Mouse (Mus musculus) bone marrow, adult 2 months (tissue): ENCODE data around the gene Egln2. TPM values are rescaled to one million over a fixed set of nuclear protein-coding genes. Genes with fewer than 3 reads are reported as not detected.

Experiments used
- H3K27ac ChIP-seq: fragments of 200-500 bp; 2 replicates; pipeline ENCODE4 v1.5.1; 2012; ENCODE audit warnings: low read depth, mild to moderate bottlenecking, control low read depth, inconsistent platforms, low read length; ENCODE audit not compliant: control insufficient read depth, poor library complexity, insufficient read depth
- H3K4me1 ChIP-seq: fragments of 200-500 bp; 2 replicates; pipeline ENCODE4 v1.6.1; 2011; ENCODE audit warnings: low read length; ENCODE audit not compliant: control insufficient read depth, insufficient read depth
- H3K4me3 ChIP-seq: fragments of 200-500 bp; replicated peaks from 2 replicates; pipeline ENCODE3; 2011; ENCODE audit warnings: mild to moderate bottlenecking, low read depth, low read length, control low read depth; ENCODE audit not compliant: control insufficient read depth
- CTCF ChIP-seq: fragments of 200-500 bp; IDR thresholded peaks from 2 replicates; pipeline ENCODE4 v1.5.1; 2011; ENCODE audit warnings: low read length, control low read depth; ENCODE audit not compliant: control insufficient read depth, insufficient read depth
- POLR2A ChIP-seq: fragments of 200-500 bp; IDR thresholded peaks from 2 replicates; pipeline ENCODE4 v1.6.1; 2011; ENCODE audit warnings: low read depth, mild to moderate bottlenecking, control low read depth, low read length, borderline replicate concordance; ENCODE audit not compliant: control insufficient read depth
- WGBS: fragments of 180-500 bp; shearing (Covaris S2); methylation state at CpG from one replicate; pipeline ENCODE4 v1.1.7; 2018; 5-methylcytosine and 5-hydroxymethylcytosine counted together
- polyA plus RNA-seq: library from polyadenylated mRNA; stranded (reverse); fragments of >200 nt; gene quantifications from 2 replicates; pipeline ENCODE4 v1.2.4, GENCODE M21; 2011; ENCODE audit warnings: low replicate concordance; ENCODE audit not compliant: missing spikeins, insufficient read depth, insufficient read length

The Egln2 gene
- polyA plus RNA-seq, 1 experiment, result 92.5 TPM

DNA sequence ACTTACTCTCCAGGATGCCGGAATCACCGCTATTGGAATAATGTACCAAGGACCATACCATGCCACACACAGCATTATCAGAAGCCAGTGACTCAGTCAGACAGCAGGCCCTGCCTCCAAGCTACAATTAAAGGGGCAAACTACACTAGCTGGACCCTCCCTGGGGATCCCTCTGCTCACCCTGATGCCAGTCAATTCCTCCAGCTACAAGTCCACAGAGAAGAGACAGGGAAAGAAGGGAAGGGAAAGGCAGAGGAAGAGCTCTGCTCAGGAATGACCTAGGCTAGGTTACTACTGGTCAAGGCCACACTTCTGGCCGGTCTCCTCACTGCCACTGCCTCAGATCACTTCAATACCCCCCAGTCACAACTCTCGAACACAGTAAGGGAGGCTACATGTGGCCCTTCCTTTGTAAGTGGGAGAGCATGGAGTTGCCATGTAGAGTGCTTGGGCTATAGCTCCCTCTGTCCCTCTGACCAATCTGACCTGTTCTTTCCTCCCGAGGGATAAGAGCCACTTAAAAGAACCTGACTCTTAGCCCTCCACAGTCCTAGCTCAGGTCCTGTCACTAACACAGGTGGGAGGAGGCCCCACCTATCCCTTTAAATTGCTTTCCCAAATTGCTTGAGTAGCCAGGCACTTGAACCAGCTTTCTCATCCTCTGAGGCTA is 3.7 kb downstream of the Egln2 start:
- H3K4me3 ChIP-seq, result no peak overlapping the region
- no peak for TF ChIP-seq CTCF
- TF ChIP-seq POLR2A, result no peak
- 79% methylated on average over 5 of the region's 5 CpGs for WGBS
- no peak overlapping the region for H3K27ac ChIP-seq
- peaks cover 4% of the 10 kb centered on the region for H3K4me1 ChIP-seq

DNA sequence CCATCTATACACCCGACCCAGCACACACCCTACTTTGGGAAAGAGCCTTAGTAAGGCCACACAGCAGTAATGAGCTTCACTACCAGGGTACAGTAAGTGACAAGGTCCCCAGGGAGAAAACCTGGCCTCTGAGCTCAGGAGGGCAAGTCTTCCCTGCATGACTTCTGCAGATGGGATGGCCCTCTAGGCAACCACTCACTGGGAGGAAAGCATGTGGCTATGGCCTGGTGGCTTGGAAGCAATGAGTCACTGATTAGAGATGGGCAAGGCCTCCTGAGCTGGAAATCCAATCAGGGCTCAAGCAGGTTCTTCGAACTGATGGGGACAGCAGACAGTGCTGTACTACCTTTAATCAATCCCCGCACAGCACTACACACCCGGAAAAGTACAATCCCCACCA is 4.9 kb downstream of the Egln2 start:
- Histone ChIP-seq H3K4me3 (no peak overlapping the region), H3K4me1 (no peaks in the 10 kb centered on the region; the same call in 1 of the 2 replicates), H3K27ac (no peak overlapping the region)
- TF ChIP-seq POLR2A (no peak), CTCF (no peak)
- WGBS, result 76% methylated on average over 4 of the region's 4 CpGs

DNA sequence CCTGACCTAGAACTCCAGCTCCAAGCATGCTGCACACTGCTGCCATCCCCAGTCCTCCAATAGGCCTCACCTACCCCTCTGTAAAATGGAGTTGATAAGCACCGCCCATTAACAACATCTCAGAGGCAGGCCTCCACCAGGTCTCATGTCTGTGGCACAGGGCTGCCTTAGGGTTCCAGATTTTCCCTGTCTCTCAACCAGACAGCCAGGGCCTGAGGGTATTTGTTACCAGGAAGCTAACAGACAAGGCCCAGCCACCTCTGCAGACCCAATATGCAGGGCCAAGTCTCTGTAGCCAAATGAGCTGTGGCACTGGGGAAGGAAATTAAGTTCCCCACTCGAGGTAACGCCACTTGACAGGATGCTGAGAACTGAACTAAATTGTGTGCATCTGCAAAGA is 5.7 kb downstream of the Egln2 start:
- H3K27ac ChIP-seq, result no peak overlapping the region
- TF ChIP-seq POLR2A, result no peak
- no peak for TF ChIP-seq CTCF
- H3K4me3 ChIP-seq, result no peak overlapping the region
- 52% methylated on average over 3 of the region's 3 CpGs for WGBS
- H3K4me1 ChIP-seq, result no peaks in the 10 kb centered on the region; the same call in 1 of the 2 replicates

DNA sequence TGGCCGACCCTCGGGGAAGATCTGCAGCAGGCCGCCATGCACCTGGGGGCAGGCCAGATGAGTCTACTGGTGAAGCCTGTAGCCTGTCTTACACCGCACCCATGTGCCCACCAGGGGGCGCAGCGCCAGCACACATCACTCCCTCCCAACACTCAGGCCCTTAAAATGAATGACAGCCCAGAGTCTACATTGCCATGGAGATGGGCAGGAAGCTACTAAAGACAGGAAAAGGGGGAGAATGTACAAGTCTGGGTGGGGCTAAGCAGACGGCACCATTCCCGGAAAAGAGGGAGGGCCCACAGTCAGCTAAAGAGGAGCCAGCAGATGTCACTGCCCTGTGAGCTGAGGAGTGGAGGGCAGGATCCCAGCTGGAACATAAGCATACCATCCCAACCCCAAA is 6.7 kb downstream of the Egln2 start:
- no peak overlapping the region for H3K4me3 ChIP-seq
- H3K4me1 ChIP-seq, result no peaks in the 10 kb centered on the region; the same call in 1 of the 2 replicates
- TF ChIP-seq POLR2A, result peak; percentile 45; the same call in 1 of the 2 replicates
- peak; percentile 96 for TF ChIP-seq CTCF
- no peak overlapping the region for H3K27ac ChIP-seq
- WGBS, result 5% methylated on average over 8 of the region's 8 CpGs

DNA sequence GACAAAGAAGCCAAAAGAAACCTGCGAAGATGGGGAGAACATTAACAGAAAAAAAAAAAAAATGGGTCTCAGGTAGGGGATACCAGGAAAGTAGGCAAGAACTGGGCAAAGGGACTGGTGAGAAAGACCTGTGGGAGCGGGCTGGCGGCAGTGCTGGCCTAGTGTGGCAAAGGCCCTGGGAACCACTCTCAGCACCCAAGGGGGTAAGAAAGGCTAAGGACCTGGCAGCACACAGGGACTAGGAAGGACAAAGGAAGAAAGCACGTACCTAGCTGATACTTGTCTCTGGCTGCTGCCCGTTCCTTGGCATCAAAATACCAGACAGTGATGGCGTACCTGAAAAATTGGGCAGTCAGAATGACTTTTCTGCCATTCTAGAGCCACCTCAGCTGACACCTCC is 7.3 kb downstream of the Egln2 start:
- H3K4me3 ChIP-seq, result no peak overlapping the region
- WGBS, result 88% methylated on average over 6 of the region's 6 CpGs
- TF ChIP-seq CTCF (no peak), POLR2A (no peak)
- no peak overlapping the region for H3K27ac ChIP-seq
- no peaks in the 10 kb centered on the region; the same call in 1 of the 2 replicates for H3K4me1 ChIP-seq

DNA sequence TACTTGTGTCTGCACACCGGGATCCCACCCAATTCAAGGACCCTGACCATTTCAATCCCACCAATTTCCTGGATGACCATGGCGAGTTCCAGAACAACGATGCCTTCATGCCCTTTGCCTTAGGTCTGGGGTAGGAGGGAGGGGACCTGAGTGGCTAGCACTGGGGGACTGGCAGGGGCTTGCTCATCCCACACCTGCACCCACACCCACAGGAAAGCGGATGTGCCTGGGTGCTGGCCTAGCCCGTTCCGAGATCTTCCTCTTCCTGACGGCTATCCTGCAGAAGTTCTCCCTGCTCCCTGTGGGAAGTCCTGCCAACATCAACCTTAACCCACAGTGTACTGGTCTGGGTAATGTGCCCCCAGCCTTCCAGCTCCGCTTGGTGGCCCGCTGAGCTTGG is 8.4 kb downstream of the Egln2 start:
- 90% methylated on average over 9 of the region's 9 CpGs for WGBS
- TF ChIP-seq POLR2A (no peak), CTCF (no peak)
- H3K27ac ChIP-seq, result no peak overlapping the region
- H3K4me3 ChIP-seq, result no peak overlapping the region
- H3K4me1 ChIP-seq, result no peaks in the 10 kb centered on the region; the same call in 1 of the 2 replicates

DNA sequence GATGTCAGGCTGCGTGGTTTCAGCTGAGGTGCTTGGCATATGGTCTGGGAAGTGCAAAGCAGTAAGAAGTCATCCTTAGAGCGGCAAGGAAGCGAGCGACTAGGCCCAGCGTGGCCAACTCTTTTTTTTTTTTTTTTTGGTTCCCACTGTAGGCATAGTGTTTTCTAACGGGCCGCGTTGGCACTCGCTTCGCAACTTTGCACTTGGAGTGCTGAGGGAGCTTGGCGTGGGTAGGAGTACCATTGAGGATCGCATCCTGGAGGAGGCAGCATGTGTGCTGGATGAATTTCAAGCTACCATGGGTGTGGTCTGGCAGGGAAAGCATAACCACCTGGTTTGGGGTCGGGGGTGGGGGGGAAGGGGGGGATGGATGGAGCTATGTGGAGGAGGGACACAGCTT is 10.6 kb downstream of the Egln2 start:
- 80% methylated on average over 13 of the region's 13 CpGs for WGBS
- TF ChIP-seq POLR2A, result no peak
- no peak for TF ChIP-seq CTCF
- no peak overlapping the region for H3K27ac ChIP-seq
- no peaks in the 10 kb centered on the region; the same call in 1 of the 2 replicates for H3K4me1 ChIP-seq
- H3K4me3 ChIP-seq, result no peak overlapping the region

DNA sequence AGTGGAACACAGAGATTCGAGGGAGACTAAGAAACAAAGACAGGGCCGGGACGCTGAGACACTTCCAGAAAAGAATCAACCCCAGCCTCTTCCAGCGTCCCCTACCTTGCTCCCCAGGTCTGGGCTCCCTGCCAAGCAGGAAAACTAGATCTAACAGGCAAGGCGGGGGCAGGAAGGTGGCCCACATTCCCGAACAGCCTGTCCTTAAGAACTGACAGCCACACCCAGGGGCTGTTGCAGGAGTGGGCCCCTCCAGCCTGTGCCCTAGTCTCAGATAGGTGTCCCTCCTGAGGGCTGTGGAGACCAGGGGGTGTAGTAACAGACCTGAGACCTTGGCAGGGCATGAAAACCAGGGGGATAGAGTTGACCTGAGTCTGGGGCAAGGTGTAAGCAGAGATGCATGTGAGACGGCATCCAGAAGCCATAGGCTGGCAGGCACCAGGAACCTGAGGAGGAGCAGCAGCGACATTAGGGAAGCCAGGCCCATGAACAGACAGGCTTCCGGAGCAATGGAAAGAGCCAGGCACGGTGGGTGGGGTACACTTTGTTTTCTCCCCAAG is 13.3 kb downstream of the Egln2 start, which contains the start of gene Cyp2t4:
Gene Cyp2t4 (plus strand): TSS at position 510 of the 560 bp plus-strand sequence.
- WGBS, result 58% methylated on average over 10 of the region's 10 CpGs

More for the DNA sequence above, 13.3 kb downstream of the Egln2 start, which contains the start of gene Cyp2t4:
- TF ChIP-seq POLR2A (no peak), CTCF (no peak)
- Histone ChIP-seq H3K4me3 (no peak within 1 kb of the TSS), H3K4me1 (no peaks in the 10 kb centered on the region), H3K27ac (no peak within 1 kb of the TSS)
